Mouse (Mus musculus) kidney, postnatal 0 days (tissue): ENCODE data around the gene Prickle4. TPM values are rescaled to one million over a fixed set of nuclear protein-coding genes. Genes with fewer than 3 reads are reported as not detected.

Experiments used
- ATAC-seq: fragments of 200-750 bp; cut with Nextera tagmentation; replicated peaks from 2 replicates; pipeline ENCODE4 v1.8.0; 2017; ENCODE audit warnings: low read depth, moderate number of reproducible peaks, moderate TSS enrichment, moderate library complexity; ENCODE audit not compliant: low FRiP score
- DNase-seq: peaks from one replicate; pipeline ENCODE4 v3.0.0-alpha.2; 2016; ENCODE audit warnings: low spot score
- H3K27ac ChIP-seq: fragments of 300-500 bp; sonication (generic); 2 replicates; pipeline ENCODE4 v1.5.1; 2014; ENCODE audit warnings: mild to moderate bottlenecking
- H3K27me3 ChIP-seq: fragments of 300-500 bp; sonication (generic); 2 replicates; pipeline ENCODE4 v1.6.1; 2014; ENCODE audit warnings: low read length, mixed read lengths; ENCODE audit not compliant: insufficient read depth
- H3K36me3 ChIP-seq: fragments of 300-500 bp; sonication (generic); 2 replicates; pipeline ENCODE4 v1.6.1; 2014; ENCODE audit warnings: low read length, mixed read lengths; ENCODE audit not compliant: insufficient read depth
- H3K4me1 ChIP-seq: fragments of 300-500 bp; sonication (generic); replicated peaks from 2 replicates; pipeline ENCODE4 v1.6.1; 2014; ENCODE audit warnings: antibody characterized with exemption, low read length, mixed read lengths; ENCODE audit not compliant: insufficient read depth
- H3K4me2 ChIP-seq: fragments of 300-500 bp; sonication (generic); 2 replicates; pipeline ENCODE4 v1.6.1; 2014; ENCODE audit warnings: mild to moderate bottlenecking, low read length, moderate library complexity, mixed read lengths
- H3K4me3 ChIP-seq: fragments of 300-500 bp; sonication (generic); replicated peaks from 2 replicates; pipeline ENCODE4 v1.5.1; 2014; ENCODE audit warnings: low read depth, low read length
- H3K9ac ChIP-seq: fragments of 300-500 bp; sonication (generic); 2 replicates; pipeline ENCODE4 v1.6.1; 2014; ENCODE audit warnings: low read depth, low read length
- H3K9me3 ChIP-seq: fragments of 300-500 bp; sonication (generic); replicated peaks from 2 replicates; pipeline ENCODE4 v1.6.1; 2016; ENCODE audit warnings: low read length, inconsistent platforms, mixed read lengths
- CTCF ChIP-seq: IDR thresholded peaks from 2 replicates; pipeline ENCODE4 v1.5.1; 2016; ENCODE audit warnings: antibody characterized with exemption, low read depth, mild to moderate bottlenecking, moderate library complexity
- WGBS: fragments of 180-500 bp; shearing (Covaris S2); extraction: QIAGEN DNeasy Blood & Tissue Kit; methylation state at CpG from one replicate; pipeline ENCODE4 v1.1.7; 2014; 5-methylcytosine and 5-hydroxymethylcytosine counted together
- polyA plus RNA-seq: library from polyadenylated mRNA; unstranded; fragments of >200 nt; fragmentation: Nextera tagmentation; extraction: Ambion mirVana; gene quantifications from 2 replicates; pipeline ENCODE4 v1.2.1, GENCODE M21; 2015

Gene Prickle4
- polyA plus RNA-seq, 1 experiment from 2014 or later, result 1.1 TPM

GRCm38 (mm10) chr17:47691650-47692049, 2.9 kb downstream of the Prickle4 start:
- Histone ChIP-seq H3K36me3 (no peaks in the 10 kb centered on the region), H3K4me1 (peaks cover 13% of the 10 kb centered on the region; the same call in 1 of the 2 replicates), H3K9me3 (no peaks in the 10 kb centered on the region), H3K27ac (no peak overlapping the region), H3K9ac (no peak overlapping the region), H3K4me3 (no peak overlapping the region), H3K4me2 (no peak overlapping the region), H3K27me3 (no peaks in the 10 kb centered on the region)
- WGBS, result 96% methylated on average over 3 of the region's 3 CpGs
- DNase-seq, result no peak
- TF ChIP-seq CTCF, result no peak
- no peak for ATAC-seq

- H3K4me3 ChIP-seq, result no peak overlapping the region
- no peak for TF ChIP-seq CTCF
- no peak for ATAC-seq
Measured at GRCm38 (mm10) chr17:47689894-47690293, 4.6 kb downstream of the Prickle4 start.

DNA sequence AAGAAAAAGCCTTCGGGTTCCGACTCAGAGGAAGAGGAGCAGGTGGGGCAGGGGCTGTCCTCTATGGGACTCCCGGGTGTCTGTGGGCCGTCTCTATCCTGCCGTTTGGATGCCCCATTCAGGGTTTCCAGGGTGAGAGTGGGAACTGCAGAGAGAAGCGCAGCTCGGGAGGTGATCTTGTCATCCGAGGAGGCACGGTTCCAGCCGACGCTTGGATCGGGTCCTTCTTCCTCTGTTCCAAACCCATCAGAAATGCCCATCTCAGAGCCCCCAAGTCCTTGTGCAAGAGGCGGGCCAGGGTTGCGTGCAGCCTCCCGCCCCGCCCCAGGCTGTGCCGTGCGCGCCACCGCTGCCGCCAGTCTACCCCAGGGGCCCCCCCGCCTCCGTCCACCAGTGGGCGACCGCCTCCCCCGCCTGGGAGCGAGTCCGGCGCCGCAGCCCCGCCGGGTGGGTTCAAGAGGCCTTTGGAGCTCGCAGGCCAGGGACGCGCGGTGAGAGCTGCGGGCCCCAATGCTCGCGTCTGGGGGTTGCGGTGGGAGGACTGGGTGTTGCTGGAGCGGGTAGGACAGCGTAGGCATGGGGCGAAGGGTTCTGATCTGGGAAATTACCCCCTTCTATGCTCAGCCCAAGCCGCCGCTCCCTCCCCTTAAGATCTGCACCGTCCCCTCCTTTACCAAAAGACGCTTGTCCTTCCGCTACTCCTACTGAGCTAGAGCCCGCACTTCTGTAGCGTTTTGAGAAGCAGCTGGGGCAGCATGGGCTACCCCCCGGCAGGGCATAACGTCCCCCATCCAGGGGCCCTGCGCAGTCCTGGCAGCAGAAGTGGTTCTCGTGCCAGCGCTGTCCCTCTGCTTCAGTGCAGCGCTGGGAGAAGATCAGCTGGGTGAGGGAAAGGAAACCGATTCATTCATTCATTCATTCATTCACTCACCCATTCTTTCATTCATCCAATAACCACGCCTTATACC, 5.6 kb downstream of the Prickle4 start, which contains the start of gene Frs3:
TSS of gene Frs3 (plus strand) at position 423 of the 968 bp plus-strand sequence.
- peak within 1 kb of the TSS; percentile 80 for H3K27ac ChIP-seq
- TF ChIP-seq CTCF, result peak; percentile 23; the same call in 1 of the 2 replicates
- 0 out of 2 replicates have a peak, but pooled peaks cover 16% of the 10 kb centered on the region for H3K36me3 ChIP-seq
- H3K9me3 ChIP-seq, result no peaks in the 10 kb centered on the region
- H3K4me1 ChIP-seq, result peaks cover 9% of the 10 kb centered on the region; the same call in 1 of the 2 replicates
- H3K4me2 ChIP-seq, result peak within 1 kb of the TSS; percentile 96
- no peaks in the 10 kb centered on the region for H3K27me3 ChIP-seq
- peak; percentile 35; the same call in 1 of the 2 replicates for ATAC-seq
- DNase-seq, result peak; percentile 74
- peak within 1 kb of the TSS; percentile 62 for H3K4me3 ChIP-seq
- H3K9ac ChIP-seq, result peak within 1 kb of the TSS; percentile 70
- WGBS, result 1% methylated on average over 58 of the region's 58 CpGs

More at GRCm38 (mm10) chr17:47689894-47690293, 4.6 kb downstream of the Prickle4 start:
- H3K36me3 ChIP-seq, result 0 out of 2 replicates have a peak, but pooled peaks cover 12% of the 10 kb centered on the region
- no peak for DNase-seq
- 84% methylated on average over 8 of the region's 8 CpGs for WGBS
- H3K27ac ChIP-seq, result no peak overlapping the region
- no peaks in the 10 kb centered on the region for H3K9me3 ChIP-seq
- H3K9ac ChIP-seq, result no peak overlapping the region
- peaks cover 9% of the 10 kb centered on the region; the same call in 1 of the 2 replicates for H3K4me1 ChIP-seq
- H3K27me3 ChIP-seq, result no peaks in the 10 kb centered on the region
- no peak overlapping the region for H3K4me2 ChIP-seq

- DNase-seq, result no peak
- H3K4me1 ChIP-seq, result peaks cover 9% of the 10 kb centered on the region; the same call in 1 of the 2 replicates
- 0 out of 2 replicates have a peak, but pooled peaks cover 16% of the 10 kb centered on the region for H3K36me3 ChIP-seq
- no peak for TF ChIP-seq CTCF
- peak within 1 kb of the TSS; percentile 70 for H3K9ac ChIP-seq
- peak within 1 kb of the TSS; percentile 96 for H3K4me2 ChIP-seq
- H3K27me3 ChIP-seq, result no peaks in the 10 kb centered on the region
- peak within 1 kb of the TSS; percentile 62 for H3K4me3 ChIP-seq
- ATAC-seq, result no peak
- 0% methylated on average over 9 of the region's 9 CpGs for WGBS
- H3K9me3 ChIP-seq, result no peaks in the 10 kb centered on the region
- H3K27ac ChIP-seq, result peak within 1 kb of the TSS; percentile 80
Measured at GRCm38 (mm10) chr17:47688344-47688607, 6.3 kb downstream of the Prickle4 start, which contains the start of gene Tomm6. Gene Tomm6, minus strand, starts transcription at chr17:47688386.

GRCm38 (mm10) chr17:47687409-47688343, 6.9 kb downstream of the Prickle4 start:
- ATAC-seq (peak; percentile 88), DNase-seq (peak; percentile 98)
- Histone ChIP-seq H3K4me3 (peak overlapping the region; percentile 62), H3K36me3 (0 out of 2 replicates have a peak, but pooled peaks cover 16% of the 10 kb centered on the region), H3K4me1 (peaks cover 9% of the 10 kb centered on the region; the same call in 1 of the 2 replicates), H3K27ac (peak overlapping the region; percentile 80), H3K4me2 (peak overlapping the region; percentile 96), H3K9me3 (no peaks in the 10 kb centered on the region), H3K27me3 (no peaks in the 10 kb centered on the region), H3K9ac (peak overlapping the region; percentile 70)
- no peak for TF ChIP-seq CTCF
- WGBS, result under 1% methylated on average over 70 of the region's 70 CpGs

DNA sequence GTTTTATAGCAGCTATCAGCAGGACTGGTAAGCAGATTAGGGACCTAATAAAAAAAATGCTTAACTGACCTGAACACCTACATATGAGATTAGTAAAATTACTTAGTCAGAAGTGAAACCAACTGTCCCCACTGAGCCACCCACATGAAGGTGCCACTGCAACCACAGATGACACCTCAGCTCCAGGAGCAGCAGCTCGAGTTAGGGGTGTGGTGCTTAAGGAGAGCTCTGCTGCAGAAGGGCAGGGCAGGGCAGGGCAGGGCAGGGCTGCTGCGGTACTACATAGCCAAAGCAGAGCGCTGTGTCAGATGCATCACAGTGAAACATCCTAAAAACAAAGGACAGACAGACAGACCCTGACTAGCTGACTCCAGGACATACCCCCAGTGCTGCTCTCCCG, 11.7 kb downstream of the Prickle4 start:
- H3K27me3 ChIP-seq, result no peaks in the 10 kb centered on the region
- no peak overlapping the region for H3K9ac ChIP-seq
- H3K27ac ChIP-seq, result no peak overlapping the region
- ATAC-seq (no peak), DNase-seq (no peak)
- peaks cover 34% of the 10 kb centered on the region; the same call in 1 of the 2 replicates for H3K36me3 ChIP-seq
- H3K4me3 ChIP-seq, result no peak overlapping the region
- TF ChIP-seq CTCF, result no peak
- H3K4me1 ChIP-seq, result peaks cover 6% of the 10 kb centered on the region; the same call in 1 of the 2 replicates
- H3K4me2 ChIP-seq, result no peak overlapping the region
- no peaks in the 10 kb centered on the region for H3K9me3 ChIP-seq
- 82% methylated on average over 4 of the region's 4 CpGs for WGBS
